Mouse (Mus musculus): ENCODE data around the gene Synj2. TPM values are rescaled to one million over a fixed set of nuclear protein-coding genes. Genes with fewer than 3 reads are reported as not detected.

Gene Synj2
- polyA plus RNA-seq, 1 experiment from 2014 or later = 0.74 TPM

GRCm38 (mm10) chr17:5965084-5965781, 24.2 kb downstream of the Synj2 start:
- ATAC-seq (ENCODE audit: low FRiP score) = no peak
- Histone ChIP-seq H3K9me3 (no peaks in the 10 kb centered on the region), H3K27me3 (no peaks in the 10 kb centered on the region), H3K4me3 (no peak overlapping the region), H3K4me1 (replicated peaks) (no peaks in the 10 kb centered on the region), H3K36me3 (no peaks in the 10 kb centered on the region), H3K4me2 (no peak overlapping the region), H3K9ac (no peak overlapping the region), H3K27ac (no peak overlapping the region)
- WGBS = 55% methylated on average over 9 of the region's 9 CpGs

DNA sequence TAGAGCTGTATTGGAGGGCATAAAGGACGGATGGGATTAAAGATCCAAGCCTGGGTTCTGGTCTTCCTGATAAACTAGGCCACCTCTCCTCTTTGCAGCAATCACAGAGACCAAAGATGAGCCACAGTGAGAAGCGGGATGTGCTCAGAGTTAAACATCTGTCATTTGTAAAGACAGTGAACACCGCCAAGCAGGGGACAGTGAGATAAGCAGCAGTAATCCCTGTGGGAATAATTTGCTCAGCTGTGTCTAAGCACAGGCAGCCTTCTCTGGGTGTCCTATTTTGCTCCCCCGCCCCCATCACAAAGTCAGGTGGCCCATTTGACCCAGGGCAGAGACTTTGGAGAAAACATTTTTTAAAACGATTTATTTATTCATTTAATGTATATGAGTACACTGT, 25.6 kb downstream of the Synj2 start:
- no peak for ATAC-seq (ENCODE audit: low FRiP score)
- Histone ChIP-seq H3K4me2 (no peak overlapping the region), H3K27ac (no peak overlapping the region)

DNA sequence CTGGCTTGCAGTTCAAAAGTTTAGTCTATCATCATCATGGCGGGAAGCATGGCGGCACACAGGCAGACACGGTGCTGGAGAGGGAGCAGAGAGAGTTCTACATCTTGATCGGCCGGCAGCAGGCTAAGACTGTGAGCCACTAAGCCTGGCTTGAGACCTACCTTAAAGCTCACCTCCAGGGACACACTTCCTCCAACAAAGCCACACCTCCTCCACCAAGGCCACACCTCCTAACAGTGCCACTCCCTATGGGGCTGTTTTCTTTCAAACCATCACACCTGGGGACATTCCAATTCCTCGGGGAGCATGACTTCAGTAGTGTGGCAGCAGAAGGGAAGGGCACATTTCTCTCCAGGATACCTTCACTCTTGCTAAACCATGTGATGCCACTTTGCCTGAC, 27.5 kb downstream of the Synj2 start:
- no peaks in the 10 kb centered on the region for H3K9me3 ChIP-seq
- H3K27ac ChIP-seq = no peak overlapping the region
- no peak for ATAC-seq (ENCODE audit: low FRiP score)
- H3K9ac ChIP-seq = no peak overlapping the region
- WGBS = 64% methylated on average over 6 of the region's 6 CpGs
- H3K4me1 ChIP-seq (replicated peaks) = no peaks in the 10 kb centered on the region
- no peaks in the 10 kb centered on the region for H3K27me3 ChIP-seq
- no peak overlapping the region for H3K4me3 ChIP-seq
- no peaks in the 10 kb centered on the region for H3K36me3 ChIP-seq
- no peak overlapping the region for H3K4me2 ChIP-seq

More for the DNA sequence above, 25.6 kb downstream of the Synj2 start:
- no peaks in the 10 kb centered on the region for H3K27me3 ChIP-seq
- H3K9ac ChIP-seq = no peak overlapping the region
- no peak overlapping the region for H3K4me3 ChIP-seq
- H3K4me1 ChIP-seq (replicated peaks) = no peaks in the 10 kb centered on the region
- H3K9me3 ChIP-seq = no peaks in the 10 kb centered on the region
- no peaks in the 10 kb centered on the region for H3K36me3 ChIP-seq
- 79% methylated on average over 5 of the region's 5 CpGs for WGBS

DNA sequence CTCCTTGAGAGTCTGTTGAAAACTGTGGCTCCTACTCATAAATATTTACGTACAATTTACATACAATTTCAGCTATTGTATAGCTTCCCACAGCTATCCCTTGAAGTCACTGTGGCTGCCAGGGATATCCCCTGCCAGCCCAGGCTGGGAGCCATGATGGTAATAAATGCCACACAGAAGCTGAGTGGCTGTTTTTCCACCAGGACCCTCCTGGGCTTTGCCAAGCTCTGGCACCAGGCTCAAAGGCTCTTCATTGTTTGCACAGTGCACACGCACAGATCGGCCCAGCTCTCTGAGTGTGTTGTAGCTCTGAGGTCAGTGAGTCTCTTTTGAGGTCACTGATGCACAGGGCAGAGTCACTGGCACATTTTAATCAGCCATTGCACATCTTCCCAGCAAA, 28.2 kb downstream of the Synj2 start:
- H3K4me3 ChIP-seq = no peak overlapping the region
- ATAC-seq (ENCODE audit: low FRiP score) = no peak
- no peaks in the 10 kb centered on the region for H3K4me1 ChIP-seq (replicated peaks)
- H3K9me3 ChIP-seq = no peaks in the 10 kb centered on the region
- H3K27me3 ChIP-seq = no peaks in the 10 kb centered on the region
- WGBS = 36% methylated on average over 3 of the region's 3 CpGs
- H3K27ac ChIP-seq = peak overlapping the region; percentile 44; the same call in 1 of the 2 replicates
- no peak overlapping the region for H3K9ac ChIP-seq
- no peak overlapping the region for H3K4me2 ChIP-seq
- no peaks in the 10 kb centered on the region for H3K36me3 ChIP-seq

DNA sequence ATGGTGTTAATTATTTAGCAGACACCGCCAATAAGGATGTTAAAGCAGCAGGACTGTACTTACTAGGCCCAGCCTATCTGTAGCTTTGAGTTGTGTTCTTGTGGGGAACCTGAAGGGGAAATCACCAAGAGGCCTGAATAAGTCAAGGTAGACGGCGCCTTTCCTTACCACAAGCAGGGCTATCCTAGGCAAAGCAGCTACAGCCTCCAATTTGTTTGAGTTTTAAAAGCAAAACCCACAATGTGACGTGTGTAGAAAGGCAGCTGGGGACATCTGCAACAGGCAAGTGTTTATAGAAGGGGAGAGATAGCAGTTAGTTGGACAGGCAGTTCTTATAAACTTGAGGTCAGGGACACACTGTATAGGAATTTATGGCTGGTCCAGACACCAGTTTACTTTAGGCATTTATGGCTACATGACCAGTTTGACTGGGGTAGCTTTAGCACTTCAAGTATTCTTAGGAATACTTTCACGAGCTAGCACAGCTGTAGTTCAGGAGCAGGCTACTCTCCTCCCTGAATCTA, 29.3 kb downstream of the Synj2 start:
- H3K4me2 ChIP-seq = no peak overlapping the region
- 93% methylated on average over 5 of the region's 5 CpGs for WGBS
- no peak overlapping the region for H3K9ac ChIP-seq
- H3K4me1 ChIP-seq (replicated peaks) = peaks cover 4% of the 10 kb centered on the region
- no peaks in the 10 kb centered on the region for H3K9me3 ChIP-seq
- H3K27ac ChIP-seq = no peak overlapping the region
- ATAC-seq (ENCODE audit: low FRiP score) = no peak
- H3K27me3 ChIP-seq = no peaks in the 10 kb centered on the region
- H3K4me3 ChIP-seq = no peak overlapping the region
- no peaks in the 10 kb centered on the region for H3K36me3 ChIP-seq

DNA sequence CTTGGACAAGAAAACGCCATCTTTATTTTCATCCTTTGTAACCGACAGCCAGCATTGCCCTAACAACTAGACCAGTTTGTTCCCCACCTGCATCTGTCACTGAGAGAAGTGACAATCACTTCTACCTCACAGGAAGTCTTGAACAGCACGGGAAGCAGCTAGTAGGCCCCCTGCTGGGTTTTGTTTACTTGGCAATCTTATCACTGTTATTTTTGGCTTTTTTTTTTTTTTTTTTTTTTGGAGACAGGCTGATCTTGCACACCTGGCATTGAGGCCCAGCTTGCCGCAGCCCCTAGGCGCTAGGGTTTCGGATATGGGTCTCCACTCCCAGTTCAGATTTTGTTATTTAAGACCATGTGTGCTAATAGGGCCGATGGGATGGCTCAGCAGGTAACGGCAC, 32.5 kb downstream of the Synj2 start:
- no peaks in the 10 kb centered on the region for H3K36me3 ChIP-seq
- no peak overlapping the region for H3K27ac ChIP-seq
- no peaks in the 10 kb centered on the region for H3K27me3 ChIP-seq
- H3K9ac ChIP-seq = no peak overlapping the region
- whole genome bisulfite sequencing = 77% methylated on average over 8 of the region's 8 CpGs
- no peak overlapping the region for H3K4me2 ChIP-seq
- ATAC-seq (ENCODE audit: low FRiP score) = no peak
- no peak overlapping the region for H3K4me3 ChIP-seq
- H3K4me1 ChIP-seq (replicated peaks) = peaks cover 29% of the 10 kb centered on the region
- H3K9me3 ChIP-seq = no peaks in the 10 kb centered on the region

DNA sequence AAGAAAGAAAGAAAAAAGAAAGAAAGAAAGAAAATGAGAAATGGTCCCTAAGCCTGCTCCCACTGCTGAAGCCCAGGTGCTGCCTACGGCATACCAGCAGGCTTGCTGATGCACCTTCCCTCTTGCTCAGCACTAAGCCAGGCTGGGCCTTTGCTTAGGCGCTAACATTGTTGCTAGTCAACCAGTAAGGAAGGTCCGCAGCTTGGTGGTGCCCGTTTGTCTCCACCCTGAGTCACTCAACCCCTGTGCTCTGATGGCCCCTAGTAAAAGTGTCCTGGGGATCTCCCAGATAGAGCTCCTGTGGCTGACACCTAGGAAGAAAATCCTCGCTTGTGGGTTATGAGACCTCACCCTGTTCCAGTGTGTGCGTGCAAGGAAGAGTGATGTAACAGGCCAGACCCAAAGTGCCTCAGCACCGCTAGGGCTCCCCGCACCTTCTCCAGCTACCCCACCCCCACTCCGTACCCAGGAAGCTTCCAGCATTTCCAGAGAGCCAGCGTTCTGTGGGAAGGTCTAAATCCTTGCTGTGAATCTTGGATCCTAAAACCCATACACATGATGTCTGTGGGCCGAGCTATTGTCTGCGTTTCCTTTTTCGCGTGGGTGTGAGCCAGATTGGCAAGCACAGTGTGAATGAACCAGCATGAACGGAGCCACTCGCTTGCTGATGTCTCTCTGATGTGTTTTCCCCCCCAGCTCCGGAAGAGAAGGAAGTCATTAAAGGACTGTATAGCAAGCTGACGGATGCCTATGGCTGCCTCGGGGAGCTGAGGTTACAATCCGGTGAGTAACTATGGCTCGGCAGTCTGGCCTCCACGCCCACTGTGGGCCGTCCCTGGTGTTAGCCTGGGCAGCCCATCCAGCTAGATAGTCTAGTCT, 34.3 kb downstream of the Synj2 start:
- 0 out of 2 replicates have a peak, but pooled peaks have one; percentile 39 for ATAC-seq (ENCODE audit: low FRiP score)
- Histone ChIP-seq H3K4me1 (replicated peaks) (peaks cover 30% of the 10 kb centered on the region), H3K9me3 (no peaks in the 10 kb centered on the region), H3K36me3 (no peaks in the 10 kb centered on the region), H3K9ac (no peak overlapping the region), H3K27ac (no peak overlapping the region), H3K4me3 (no peak overlapping the region), H3K4me2 (peak overlapping the region; percentile 37), H3K27me3 (no peaks in the 10 kb centered on the region)
- 50% methylated on average over 23 of the region's 23 CpGs for WGBS

DNA sequence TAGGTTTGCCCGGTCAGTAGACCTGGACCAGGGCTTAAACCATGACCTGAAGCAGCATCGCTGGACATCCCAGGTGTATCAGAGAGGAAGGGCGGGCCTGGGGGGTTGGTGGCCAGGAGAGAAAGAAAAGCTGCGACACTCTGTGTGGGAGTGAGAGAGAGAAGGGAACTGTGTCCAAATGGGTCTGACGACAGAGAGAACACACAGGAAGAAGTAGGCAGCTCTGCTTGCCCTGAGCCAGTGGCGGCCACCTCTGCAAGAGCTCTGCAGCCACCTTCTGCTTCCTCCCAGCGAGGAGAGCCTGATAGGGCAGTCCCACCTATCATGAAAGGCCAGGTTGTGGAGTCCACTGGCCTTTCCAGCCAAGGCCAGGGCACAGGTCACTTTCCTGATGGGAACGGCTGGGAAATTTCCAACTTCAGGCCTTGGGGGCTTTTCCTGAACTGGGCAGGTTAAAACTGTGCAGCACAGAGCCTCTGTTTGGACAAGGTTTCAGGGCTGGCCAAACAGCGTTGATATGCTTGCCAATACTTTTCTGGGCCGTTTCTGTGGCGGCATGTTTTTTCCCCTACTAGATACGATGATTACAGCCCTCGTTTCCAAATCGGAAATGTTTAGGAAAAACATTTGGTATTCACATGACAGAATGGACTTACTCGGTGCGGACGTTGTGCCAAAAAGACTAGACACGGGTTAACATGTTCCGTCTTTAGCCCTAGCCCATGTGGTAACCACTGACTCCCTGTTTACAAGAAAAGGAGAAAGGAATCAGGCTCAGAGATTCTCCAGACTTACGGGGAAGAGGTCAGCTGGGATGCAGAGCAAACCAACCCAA, 35.4 kb downstream of the Synj2 start:
- Histone ChIP-seq H3K4me3 (no peak overlapping the region), H3K36me3 (no peaks in the 10 kb centered on the region), H3K27me3 (no peaks in the 10 kb centered on the region), H3K4me2 (peak overlapping the region; percentile 6; the same call in 1 of the 2 replicates), H3K4me1 (replicated peaks) (peaks cover 30% of the 10 kb centered on the region), H3K27ac (no peak overlapping the region), H3K9ac (peak overlapping the region; percentile 52; the same call in 1 of the 2 replicates), H3K9me3 (no peaks in the 10 kb centered on the region)
- 84% methylated on average over 20 of the region's 20 CpGs for WGBS
- no peak for ATAC-seq (ENCODE audit: low FRiP score)

- no peaks in the 10 kb centered on the region for H3K27me3 ChIP-seq
- peak overlapping the region; percentile 52; the same call in 1 of the 2 replicates for H3K9ac ChIP-seq
- H3K4me3 ChIP-seq = no peak overlapping the region
- peak overlapping the region; percentile 6; the same call in 1 of the 2 replicates for H3K4me2 ChIP-seq
- ATAC-seq (ENCODE audit: low FRiP score) = no peak
- no peaks in the 10 kb centered on the region for H3K36me3 ChIP-seq
- no peaks in the 10 kb centered on the region for H3K9me3 ChIP-seq
- 55% methylated on average over 16 of the region's 16 CpGs for WGBS
- peaks cover 30% of the 10 kb centered on the region for H3K4me1 ChIP-seq (replicated peaks)
- H3K27ac ChIP-seq = no peak overlapping the region
Observed at GRCm38 (mm10) chr17:5977056-5977920, 36.2 kb downstream of the Synj2 start.

GRCm38 (mm10) chr17:5977921-5978504, 36.9 kb downstream of the Synj2 start:
- Histone ChIP-seq H3K4me2 (no peak overlapping the region), H3K9ac (no peak overlapping the region), H3K36me3 (no peaks in the 10 kb centered on the region), H3K9me3 (no peaks in the 10 kb centered on the region), H3K4me3 (no peak overlapping the region), H3K4me1 (replicated peaks) (peaks cover 30% of the 10 kb centered on the region), H3K27me3 (no peaks in the 10 kb centered on the region), H3K27ac (no peak overlapping the region)
- 68% methylated on average over 8 of the region's 8 CpGs for WGBS
- ATAC-seq (ENCODE audit: low FRiP score) = no peak

- Histone ChIP-seq H3K27me3 (no peaks in the 10 kb centered on the region), H3K9ac (no peak overlapping the region), H3K4me2 (no peak overlapping the region), H3K4me3 (no peak overlapping the region), H3K36me3 (no peaks in the 10 kb centered on the region), H3K9me3 (no peaks in the 10 kb centered on the region), H3K4me1 (replicated peaks) (peaks cover 34% of the 10 kb centered on the region), H3K27ac (no peak overlapping the region)
- ATAC-seq (ENCODE audit: low FRiP score) = no peak
- 76% methylated on average over 10 of the region's 10 CpGs for WGBS
Observed at GRCm38 (mm10) chr17:5978505-5979077, 37.5 kb downstream of the Synj2 start.
